ENCODE assay signal across 12 mouse cellular contexts in the genomic region with DNA sequence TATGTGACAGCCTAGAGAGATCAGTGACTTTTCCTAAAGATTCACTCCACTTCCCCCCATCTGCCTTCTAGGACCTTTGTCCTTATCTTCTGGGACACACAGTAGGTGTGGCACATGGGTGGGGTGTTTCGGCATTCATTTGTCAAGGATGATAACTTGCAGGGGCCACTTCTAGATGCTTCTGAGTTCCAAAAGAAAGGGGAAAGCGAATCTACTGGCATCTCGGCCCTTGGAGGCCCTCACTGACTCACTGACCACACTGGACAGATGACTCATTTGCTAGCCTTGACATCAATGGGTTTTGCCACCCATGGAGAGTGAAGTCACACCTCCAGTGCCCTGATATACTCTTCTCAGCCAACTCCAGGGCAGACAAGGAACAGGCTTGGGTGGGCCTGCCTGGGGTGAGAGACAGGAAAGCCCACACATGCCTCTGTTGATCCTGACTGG. TPM values are rescaled to one million over a fixed set of nuclear protein-coding genes. Genes with fewer than 3 reads are reported as not detected.
DNase-seq lines count a peak whose midpoint lies in the region; ATAC-seq and TF ChIP-seq lines count a peak whose summit lies in the region.
"Had no signal": no experiment of that assay in that cellular context is flagged by ENCODE, and none has a peak within 500 bp of the region (broad histone marks: within the 10 kb centered on the region; RNA-seq: fewer than 3 reads in every experiment).

No protein-coding gene starts in this region.

- no peak for TF ChIP-seq EP300 in heart, adult 2 months (IDR thresholded peaks at IDR 0.05; ENCODE audit: insufficient read depth, low read depth, low read length)

- no peak for TF ChIP-seq POLR2A in heart, adult 2 months (IDR thresholded peaks at IDR 0.05; ENCODE audit: insufficient read depth, low read depth, low read length)
- TF ChIP-seq POLR2A in bone marrow, adult 2 months (IDR thresholded peaks at IDR 0.05; ENCODE audit: borderline replicate concordance, control insufficient read depth, low read depth, low read length): no peak

- intact Hi-C loops in heart, adult 2 months (cut with DNase I): loop anchor here (2.0 kb wide), 1 partner anchor 14 kb away; no protein-coding TSS in a partner anchor
- intact Hi-C loops in heart, postnatal 36 days (cut with DNase I): loop anchor here (2.0 kb wide), 1 partner anchor 14 kb away; no protein-coding TSS in a partner anchor

- no peak for TF ChIP-seq CTCF in heart, adult 2 months (IDR thresholded peaks at IDR 0.05)
- no peak for TF ChIP-seq CTCF in bone marrow, adult 2 months (IDR thresholded peaks at IDR 0.05; ENCODE audit: control insufficient read depth, insufficient read depth, low read length)

- H3K4me3 ChIP-seq in heart, adult 2 months: no peak overlapping the region
- H3K4me3 ChIP-seq in bone marrow, adult 2 months (replicated peaks; ENCODE audit: control insufficient read depth, low read depth, low read length): no peak overlapping the region
- H3K4me3 ChIP-seq in macrophage (ENCODE audit: inconsistent target): no peak overlapping the region
- no peak overlapping the region for H3K4me3 ChIP-seq in forebrain, embryonic 16.5 days (replicated peaks; ENCODE audit: low read length)
- H3K4me3 ChIP-seq: embryonic facial prominence, embryonic 13.5 days; lung, embryonic 15.5 days; neural tube, embryonic 13.5 days had no signal

- no peaks in the 10 kb centered on the region for H3K9me3 ChIP-seq in forebrain, embryonic 16.5 days (ENCODE audit: control insufficient read depth, low read length)
- H3K9me3 ChIP-seq: embryonic facial prominence, embryonic 13.5 days; lung, embryonic 15.5 days; neural tube, embryonic 13.5 days had no signal

- no peak overlapping the region for H3K4me2 ChIP-seq in forebrain, embryonic 16.5 days (ENCODE audit: low read length)
- H3K4me2 ChIP-seq: embryonic facial prominence, embryonic 13.5 days; lung, embryonic 15.5 days; neural tube, embryonic 13.5 days had no signal

- H3K27me3 ChIP-seq in heart, adult 2 months (ENCODE audit: control insufficient read depth, insufficient read depth, low read length): no peaks in the 10 kb centered on the region
- H3K27me3 ChIP-seq in forebrain, embryonic 16.5 days (replicated peaks; ENCODE audit: control insufficient read depth, insufficient read depth, low read length): no peaks in the 10 kb centered on the region
- H3K27me3 ChIP-seq: CH12.LX; embryonic facial prominence, embryonic 13.5 days; lung, embryonic 15.5 days; neural tube, embryonic 13.5 days had no signal

- peaks cover 28% of the 10 kb centered on the region for H3K4me1 ChIP-seq in heart, adult 2 months (ENCODE audit: control insufficient read depth, insufficient read depth, low read length)
- peaks cover 27% of the 10 kb centered on the region for H3K4me1 ChIP-seq in bone marrow, adult 2 months (ENCODE audit: control insufficient read depth, insufficient read depth, low read length)
- H3K4me1 ChIP-seq in forebrain, embryonic 16.5 days (replicated peaks; ENCODE audit: control insufficient read depth, insufficient read depth, low read length): peaks cover 7% of the 10 kb centered on the region; the same call in 1 of the 2 replicates
- H3K4me1 ChIP-seq: neural tube, embryonic 13.5 days had no signal

- no peak for ATAC-seq in forebrain, embryonic 16.5 days

- H3K36me3 ChIP-seq in heart, adult 2 months (ENCODE audit: control insufficient read depth, insufficient read depth, low read length): 0 out of 2 replicates have a peak, but pooled peaks cover 2% of the 10 kb centered on the region
- no peaks in the 10 kb centered on the region for H3K36me3 ChIP-seq in macrophage (ENCODE audit: inconsistent target)
- no peaks in the 10 kb centered on the region for H3K36me3 ChIP-seq in forebrain, embryonic 16.5 days (ENCODE audit: control insufficient read depth, insufficient read depth)
- H3K36me3 ChIP-seq: embryonic facial prominence, embryonic 13.5 days; lung, embryonic 15.5 days; neural tube, embryonic 13.5 days had no signal

- H3K79me2 ChIP-seq in heart, adult 2 months (replicated peaks; ENCODE audit: control insufficient read depth, insufficient read depth, low read length): no peaks in the 10 kb centered on the region
- no peaks in the 10 kb centered on the region for H3K79me2 ChIP-seq in macrophage (ENCODE audit: inconsistent target)

- H3K9ac ChIP-seq in heart, adult 2 months (ENCODE audit: low read depth, low read length): no peak overlapping the region
- no peak overlapping the region for H3K9ac ChIP-seq in forebrain, embryonic 16.5 days (replicated peaks; ENCODE audit: low read depth, low read length)
- H3K9ac ChIP-seq: embryonic facial prominence, embryonic 13.5 days; lung, embryonic 15.5 days; neural tube, embryonic 13.5 days had no signal

- DNase-seq in heart, adult 2 months: peak in 1 of 2 experiments; percentile 28
- DNase-seq in heart, postnatal 36 days: no peak
- peak; percentile 94 for DNase-seq in 416B (ENCODE audit: low read depth)
- DNase-seq in thymus, adult 18-20 months: no peak
- no peak for DNase-seq in B cell, adult 2 months

- H3K27ac ChIP-seq in heart, adult 2 months: peak overlapping the region; percentile 63
- H3K27ac ChIP-seq in bone marrow, adult 2 months (ENCODE audit: control insufficient read depth, insufficient read depth, low read depth, low read length, poor library complexity): peak overlapping the region; percentile 89
- H3K27ac ChIP-seq in macrophage: peak overlapping the region; percentile 90
- H3K27ac ChIP-seq in forebrain, embryonic 16.5 days (ENCODE audit: low read length): no peak overlapping the region
- H3K27ac ChIP-seq: embryonic facial prominence, embryonic 13.5 days; lung, embryonic 15.5 days; neural tube, embryonic 13.5 days had no signal

- 65% methylated on average over 3 of the region's 3 CpGs for WGBS in heart, adult 2 months
- WGBS in bone marrow, adult 2 months: 44% methylated on average over 3 of the region's 3 CpGs
- 25% methylated on average over 3 of the region's 3 CpGs for whole genome bisulfite sequencing in macrophage (ENCODE audit: missing documents)
- WGBS in forebrain, embryonic 16.5 days: 91% methylated on average over 3 of the region's 3 CpGs

RNA-seq across cellular contexts. Expression of a gene that starts 46.7 kb away (rescaled TPM):
- 10 to 100 TPM; 53.6 to 59.4 TPM for total RNA-seq in heart, adult 2 months (2021)
- 64.4 and 84.3 TPM in 2 replicates for polyA plus RNA-seq in heart, adult 2 months (2012; rRNA removed)
- total RNA-seq in heart, postnatal 36 days (2021): 10 to 100 TPM; 47.5 to 56.2 TPM
- polyA plus RNA-seq in bone marrow, adult 2 months (2011; ENCODE audit: insufficient read depth, insufficient read length, low replicate concordance, missing spikeins): 9.8 and 23.4 TPM in 2 replicates
- 100 to 1,000 TPM in 3 of 26 experiments, 10 to 100 TPM in 23; 27.2 to 136 (median 52.5) TPM for total RNA-seq in macrophage (2018; cell fraction: chromatin; rRNA removed)
- 10 to 100 TPM; 35.4 to 59.1 (median 45.8) TPM for total RNA-seq in macrophage (2018; cell fraction: cytosol; rRNA removed)
- total RNA-seq in macrophage (2018; cell fraction: nucleus; rRNA removed): 100 to 1,000 TPM in 3 of 26 experiments, 10 to 100 TPM in 23; 29.0 to 133 (median 49.8) TPM
- 37.4 to 133 TPM (median 109 TPM) in 3 replicates for polyA plus RNA-seq in macrophage (2018)
- polyA plus RNA-seq in forebrain, embryonic 16.5 days (2015; fragmentation: Nextera tagmentation; extraction: Ambion mirVana): 102 and 113 TPM in 2 replicates

RNA-seq across cellular contexts. Expression of a gene that starts 47.3 kb away (rescaled TPM):
- 10 to 100 TPM; 61.4 to 71.3 TPM for total RNA-seq in heart, adult 2 months (2021)
- 122 and 171 TPM in 2 replicates for polyA plus RNA-seq in heart, adult 2 months (2012; rRNA removed)
- 100 to 1,000 TPM in 1 of 2 experiments, 10 to 100 TPM in 1; 49.6 to 105 TPM for total RNA-seq in heart, postnatal 36 days (2021)
- polyA plus RNA-seq in bone marrow, adult 2 months (2011; ENCODE audit: insufficient read depth, insufficient read length, low replicate concordance, missing spikeins): 26.8 and 37.7 TPM in 2 replicates
- total RNA-seq in macrophage (2018; cell fraction: chromatin; rRNA removed): 1,000 to 10,000 TPM in 8 of 26 experiments, 100 to 1,000 TPM in 14, 10 to 100 TPM in 4; 36.2 to 1,811 (median 533) TPM
- total RNA-seq in macrophage (2018; cell fraction: cytosol; rRNA removed): 1,000 to 10,000 TPM in 5 of 26 experiments, 100 to 1,000 TPM in 14, 10 to 100 TPM in 7; 20.0 to 1,690 (median 314) TPM
- 1,000 to 10,000 TPM in 9 of 26 experiments, 100 to 1,000 TPM in 14, 10 to 100 TPM in 3; 28.6 to 2,287 (median 592) TPM for total RNA-seq in macrophage (2018; cell fraction: nucleus; rRNA removed)
- polyA plus RNA-seq in macrophage (2018): 10.8 to 29.7 TPM (median 28.3 TPM) in 3 replicates
- polyA plus RNA-seq in forebrain, embryonic 16.5 days (2015; fragmentation: Nextera tagmentation; extraction: Ambion mirVana): 44.1 and 47.8 TPM in 2 replicates
